Mouse (Mus musculus): ENCODE measurements around the gene Anapc11.
"Not testable (repeated sequence)": the region's sequence is repeated elsewhere in the genome, so short reads cannot be mapped to it uniquely, and the experiment has no call there.

Anapc11 gene

DNA sequence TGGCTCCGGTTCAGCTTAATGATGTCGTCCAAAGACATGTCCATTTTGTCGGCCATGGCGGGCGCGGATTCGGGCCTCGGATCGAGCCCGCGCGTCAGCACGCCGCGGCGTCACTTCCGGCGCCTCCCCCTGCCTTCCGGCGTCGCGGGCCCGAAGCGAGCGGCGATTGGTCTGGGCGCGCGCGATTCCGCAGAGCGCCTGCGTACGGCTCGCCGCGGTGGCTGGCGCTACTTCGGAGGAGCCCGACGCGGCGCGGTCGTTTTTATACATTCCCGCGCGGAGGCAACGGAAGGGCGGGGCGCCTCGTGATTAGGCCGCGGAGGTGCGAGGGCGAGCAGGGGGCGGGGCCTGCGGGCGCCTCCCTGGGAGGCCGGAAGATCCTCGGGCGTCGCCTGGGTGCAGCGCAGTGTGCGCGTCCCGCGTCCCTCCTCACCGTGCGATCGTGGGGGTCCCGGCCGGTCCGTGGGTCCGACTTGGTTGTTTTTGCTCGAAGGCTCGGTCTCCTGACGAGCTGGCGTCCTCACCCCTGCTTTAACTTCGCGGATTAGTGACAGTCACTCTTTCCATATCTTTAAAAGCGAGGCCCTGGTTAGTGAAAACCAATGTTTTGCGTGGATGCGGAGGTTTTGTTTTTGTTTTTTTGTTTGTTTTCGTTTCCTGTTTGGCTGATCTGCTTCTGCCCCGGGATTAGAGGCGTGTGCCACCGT is at the start of gene Anapc11, which contains the start of gene Alyref:
TSS of gene Anapc11 (plus strand) at position 139 of the 707 bp plus-strand sequence.
TSS of gene Alyref (minus strand) at position 83 of the 707 bp plus-strand sequence.
- peak; percentile 99 for ATAC-seq (ENCODE audit: low TSS enrichment)

DNA sequence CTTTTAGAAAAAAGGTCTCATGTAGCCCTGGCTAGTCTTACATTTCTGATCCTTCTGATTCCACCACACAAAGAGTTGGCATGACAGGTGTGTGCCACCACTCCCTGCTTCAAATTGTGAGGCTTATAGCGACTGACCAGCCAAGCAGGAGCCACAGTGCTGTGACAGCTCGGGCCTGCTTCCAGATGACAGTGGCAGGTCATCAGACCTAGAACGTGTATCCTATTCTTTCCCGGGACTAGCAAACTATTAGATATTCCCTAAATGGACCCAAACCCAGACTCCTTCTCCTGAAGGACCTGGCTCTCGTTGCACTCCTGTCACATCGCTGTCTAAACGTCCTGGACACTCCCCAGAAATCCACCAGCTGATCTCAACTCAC is 49.4 kb upstream of the Anapc11 start:
- no peak for ATAC-seq (ENCODE audit: low TSS enrichment)

DNA sequence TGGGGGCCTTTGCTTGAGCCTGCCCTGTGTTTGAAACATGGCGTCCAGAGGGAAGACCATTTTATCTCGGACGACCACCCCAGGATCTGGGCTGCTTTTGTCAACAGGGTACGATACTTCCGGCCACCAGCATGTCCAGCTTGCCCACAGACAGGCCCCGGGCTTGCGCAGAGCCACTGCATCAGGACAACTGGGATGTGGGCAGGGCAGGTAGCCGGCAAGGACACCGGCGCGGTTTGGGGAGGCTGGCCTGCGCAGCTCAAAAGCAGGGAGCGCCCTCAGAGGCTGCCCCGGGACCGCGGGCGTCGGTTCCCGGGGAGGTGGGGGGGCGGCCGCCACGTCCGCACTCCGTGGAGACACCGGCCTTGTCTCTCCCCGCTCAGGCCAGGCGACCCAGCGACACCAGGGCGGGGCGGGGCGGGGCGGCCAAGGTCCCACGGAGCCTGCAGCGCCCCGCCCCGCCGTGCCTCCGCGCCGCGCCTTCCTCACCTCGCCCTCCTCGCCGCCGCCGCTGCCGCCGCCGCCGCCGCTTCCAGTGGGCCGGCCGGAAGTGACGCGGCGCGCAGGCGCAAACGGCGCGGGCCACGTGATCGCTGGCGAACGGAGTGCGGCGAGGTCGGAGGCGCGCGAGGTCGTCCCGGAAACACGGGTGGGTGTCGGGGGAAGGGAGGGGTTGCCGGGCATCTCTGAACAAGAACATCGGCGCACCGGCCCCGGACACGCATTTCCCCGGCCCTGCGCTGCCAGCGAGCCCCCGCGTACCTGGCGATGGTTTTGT is 48.9 kb upstream of the Anapc11 start, which contains the start of gene Mcrip1:
TSS of gene Mcrip1 (minus strand) at position 560 of the 778 bp plus-strand sequence.
- ATAC-seq (ENCODE audit: low TSS enrichment), result peak; percentile 87

DNA sequence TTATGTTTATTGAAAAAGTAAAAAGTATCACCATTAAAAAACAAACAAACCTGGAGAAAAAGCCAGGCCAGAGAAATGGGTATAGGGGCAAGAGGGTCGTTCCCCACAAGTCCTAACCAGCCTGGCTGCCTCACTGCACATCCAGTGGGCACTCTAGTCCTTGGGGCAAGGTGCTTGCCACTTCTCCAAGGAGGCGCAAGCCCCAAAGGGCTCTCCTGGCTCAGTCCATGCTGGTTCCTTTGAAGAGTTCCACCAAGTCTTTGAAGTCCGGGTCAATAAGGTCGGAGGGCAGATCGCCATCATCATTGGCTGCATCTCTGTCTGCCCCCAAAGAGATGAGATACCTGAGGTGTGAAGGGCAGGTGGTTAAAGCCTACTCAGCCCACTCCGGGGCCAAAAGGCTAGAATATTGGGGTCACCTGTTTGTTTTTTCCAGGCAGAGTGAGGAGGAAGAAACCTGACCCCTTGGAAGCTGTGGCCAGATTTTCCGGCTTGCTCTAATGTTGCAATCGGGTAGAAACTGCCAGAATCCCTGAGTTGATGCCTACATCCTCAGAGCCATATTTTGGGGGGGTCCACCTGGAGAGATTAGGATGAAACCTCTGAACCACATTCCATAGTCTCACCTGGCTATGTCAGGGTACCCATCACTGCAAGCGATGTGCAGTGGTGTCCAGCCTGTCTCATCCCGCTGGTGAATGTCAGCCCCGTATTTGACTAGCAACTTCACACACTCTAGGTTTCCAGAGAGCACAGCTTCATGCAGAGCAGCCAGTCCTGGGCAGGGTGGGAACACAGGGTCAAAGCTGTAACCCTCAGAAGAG is 48.0 kb upstream of the Anapc11 start:
- ATAC-seq (ENCODE audit: low TSS enrichment), result no peak

DNA sequence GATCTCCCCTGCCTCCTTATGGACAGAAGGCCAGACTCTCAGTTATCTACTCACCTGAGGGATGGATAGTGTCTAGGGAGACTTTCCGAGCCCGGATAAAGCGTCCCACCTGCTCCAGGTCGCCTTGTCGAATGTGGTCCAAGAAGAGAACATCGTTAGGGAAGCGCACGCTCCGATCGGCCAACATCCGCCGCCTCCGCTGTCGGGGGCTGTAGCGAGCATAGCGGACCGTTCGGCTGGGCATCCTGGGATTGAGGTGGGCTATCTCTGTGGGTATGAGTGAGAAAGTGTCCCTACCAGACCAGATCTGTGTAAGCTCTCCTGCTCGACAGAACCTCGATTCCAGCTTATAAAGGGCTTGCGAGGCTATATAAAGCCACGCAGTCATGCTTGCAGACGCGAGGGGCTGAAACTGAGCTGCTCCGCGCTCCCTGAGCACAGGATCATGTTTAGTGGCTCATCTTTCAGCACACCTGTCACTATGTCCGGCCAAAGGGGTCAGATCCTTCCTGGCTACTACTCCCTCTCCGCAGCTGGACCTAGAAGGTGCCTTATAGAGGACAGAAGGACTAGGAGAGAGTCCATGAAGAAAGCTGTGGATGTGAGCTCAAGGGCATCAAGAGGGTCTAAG is 47.3 kb upstream of the Anapc11 start, which contains the start of gene Ppp1r27:
TSS of gene Ppp1r27 (minus strand) at position 323 of the 631 bp plus-strand sequence.
- ATAC-seq (ENCODE audit: low TSS enrichment), result no peak

DNA sequence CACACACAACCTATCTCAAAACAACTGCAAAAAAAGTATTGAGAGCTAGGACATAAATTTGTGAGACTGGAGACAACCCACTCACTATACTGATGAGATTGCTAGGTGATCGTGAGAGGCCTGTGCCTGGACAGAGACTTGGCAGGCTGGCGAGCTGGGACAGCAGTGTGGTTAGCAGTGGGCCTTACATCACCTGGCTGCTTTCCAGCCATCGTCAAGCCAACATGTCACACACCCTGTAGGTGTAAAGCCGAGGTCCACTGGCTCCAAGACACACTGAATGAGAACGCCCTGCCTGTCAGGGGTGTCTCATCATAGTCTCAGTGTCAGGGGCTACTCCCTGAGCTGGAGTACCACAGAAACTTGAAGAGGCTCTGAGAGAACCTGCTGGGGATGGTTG is 45.5 kb upstream of the Anapc11 start:
- no peak for ATAC-seq (ENCODE audit: low TSS enrichment)

DNA sequence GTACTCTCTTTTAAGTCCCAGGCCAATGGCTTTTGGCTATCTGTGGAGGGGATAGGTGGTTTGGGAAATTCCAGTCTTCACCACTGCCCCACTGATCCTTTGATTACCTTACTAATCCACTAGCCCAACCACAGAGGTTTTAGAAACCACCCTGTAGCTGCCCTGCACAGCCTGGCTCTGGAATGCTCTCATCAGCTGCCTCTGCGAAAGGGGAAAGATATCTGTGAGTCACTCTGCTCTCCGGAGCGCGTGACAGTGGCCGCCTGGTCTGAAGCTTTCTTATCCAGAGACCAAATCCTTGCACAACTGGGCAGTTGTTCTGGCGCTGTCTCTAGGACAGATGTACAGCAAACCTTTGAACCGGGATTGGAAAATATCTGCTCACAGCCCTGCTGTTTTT is 43.4 kb upstream of the Anapc11 start:
- ATAC-seq (ENCODE audit: low TSS enrichment), result no peak

DNA sequence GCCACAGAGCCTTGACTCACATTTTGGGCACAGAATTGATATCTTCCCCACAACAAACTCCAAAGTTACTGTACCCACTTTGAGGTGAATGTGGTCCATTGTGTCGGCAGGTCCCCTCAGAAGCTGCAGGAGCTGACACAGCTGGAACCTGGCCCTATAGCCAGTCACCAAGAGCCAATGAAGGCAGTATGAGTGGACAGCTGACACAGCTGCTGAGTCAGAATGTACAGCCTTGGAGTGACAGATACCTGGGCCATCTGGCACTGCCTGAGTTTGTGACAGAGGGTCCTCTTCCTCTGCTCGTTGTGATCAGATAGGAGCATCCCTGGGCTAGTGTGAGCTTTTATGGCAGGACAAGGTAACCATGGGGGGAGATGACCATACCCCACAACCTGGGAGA is 43.0 kb upstream of the Anapc11 start:
- ATAC-seq (ENCODE audit: low TSS enrichment), result no peak

DNA sequence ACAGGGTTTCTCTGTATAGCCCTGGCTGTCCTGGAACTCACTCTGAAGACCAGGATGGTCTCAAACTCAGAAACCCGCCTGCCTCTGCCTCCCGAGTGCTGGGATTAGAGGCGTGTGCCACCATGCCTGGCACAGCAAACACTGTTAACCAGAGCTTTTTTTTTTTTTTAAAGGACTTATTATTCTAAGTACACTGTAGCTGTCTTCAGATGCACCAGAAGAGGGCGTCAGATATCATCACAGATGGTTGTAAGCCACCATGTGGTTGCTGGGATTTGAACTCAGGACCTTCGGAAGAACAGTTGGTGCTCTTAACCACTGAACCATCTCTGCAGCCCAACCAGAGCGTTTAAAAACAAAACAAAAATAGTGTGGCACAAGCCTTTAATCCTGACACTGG is 39.4 kb upstream of the Anapc11 start:
- not testable (repeated sequence) for ATAC-seq (ENCODE audit: low TSS enrichment)

DNA sequence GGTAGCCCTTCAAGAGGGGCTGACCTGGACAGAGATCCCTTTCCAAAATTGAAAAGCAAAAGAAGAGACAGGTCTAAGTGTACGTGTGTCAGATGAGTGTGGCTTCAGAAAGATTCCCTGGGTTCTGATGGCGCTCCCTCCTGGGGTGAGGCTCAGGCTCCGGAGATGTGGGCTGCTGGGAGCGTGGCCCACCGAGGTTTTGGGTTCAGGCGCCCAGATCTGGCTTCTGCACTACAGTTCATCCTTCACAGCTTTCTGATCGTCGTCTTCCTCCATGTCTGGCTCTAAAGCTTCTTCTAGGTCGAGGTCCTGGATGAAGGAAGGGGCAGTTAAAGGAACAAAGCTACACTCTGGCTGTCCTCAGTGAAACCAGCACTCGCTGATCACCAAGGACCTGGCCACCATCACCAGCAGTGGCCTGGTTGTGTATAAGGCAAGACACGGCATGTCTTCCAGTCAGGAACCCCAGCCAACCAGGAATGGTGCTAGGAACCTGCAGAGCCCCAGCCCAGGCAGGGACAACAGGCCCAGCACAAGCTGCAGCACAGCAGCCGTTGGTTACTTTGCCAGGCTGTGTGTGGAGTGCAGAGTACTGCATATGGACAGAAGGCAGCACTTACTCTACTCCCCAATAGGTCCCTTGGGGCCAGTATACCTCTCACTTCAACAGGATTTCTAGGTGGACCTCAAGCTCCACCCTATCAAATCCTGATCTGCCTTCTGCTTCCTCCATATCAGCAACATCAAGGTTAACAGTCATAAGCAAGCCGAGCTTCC is 37.1 kb upstream of the Anapc11 start:
- no peak for ATAC-seq (ENCODE audit: low TSS enrichment)

DNA sequence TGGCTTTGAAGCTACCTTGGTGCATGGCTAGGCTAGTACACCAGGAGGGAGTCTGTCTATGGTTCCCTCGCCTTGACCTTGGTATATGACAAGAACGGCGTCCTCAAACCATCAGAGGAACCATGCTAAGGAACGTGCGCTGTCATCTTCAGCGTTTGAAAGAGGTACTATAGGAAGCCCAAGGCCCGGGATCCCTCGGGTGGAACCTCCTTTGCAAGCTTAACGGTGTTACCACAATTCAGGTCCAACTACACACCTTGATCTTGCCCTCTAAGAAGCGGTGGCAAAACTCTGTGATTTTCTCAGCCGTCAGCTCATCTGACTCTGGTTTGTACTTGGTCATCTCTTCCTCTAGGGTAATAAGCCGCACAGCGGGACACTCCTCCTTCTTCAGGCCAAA is 35.3 kb upstream of the Anapc11 start:
- no peak for ATAC-seq (ENCODE audit: low TSS enrichment)

DNA sequence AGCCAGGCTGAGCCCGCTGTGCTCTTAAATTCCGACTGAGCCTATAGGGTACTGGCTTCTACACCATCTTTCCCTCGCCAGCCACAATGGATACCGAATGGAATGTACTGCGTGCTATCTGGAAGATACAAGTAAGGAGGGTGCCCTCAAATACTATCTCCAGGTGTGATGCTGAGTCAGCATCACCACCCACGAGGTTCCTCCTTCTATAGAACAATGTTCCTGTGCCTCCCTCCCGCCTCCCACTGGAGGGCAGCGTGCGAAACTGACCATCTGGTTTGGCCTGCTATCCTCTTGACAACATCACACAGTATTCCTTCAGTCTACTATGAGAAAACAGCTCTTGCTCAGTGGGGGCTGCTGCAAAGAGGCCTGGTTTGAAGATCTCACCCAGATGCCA is 33.1 kb upstream of the Anapc11 start:
- ATAC-seq (ENCODE audit: low TSS enrichment), result no peak; the same call in 1 of the 2 replicates

DNA sequence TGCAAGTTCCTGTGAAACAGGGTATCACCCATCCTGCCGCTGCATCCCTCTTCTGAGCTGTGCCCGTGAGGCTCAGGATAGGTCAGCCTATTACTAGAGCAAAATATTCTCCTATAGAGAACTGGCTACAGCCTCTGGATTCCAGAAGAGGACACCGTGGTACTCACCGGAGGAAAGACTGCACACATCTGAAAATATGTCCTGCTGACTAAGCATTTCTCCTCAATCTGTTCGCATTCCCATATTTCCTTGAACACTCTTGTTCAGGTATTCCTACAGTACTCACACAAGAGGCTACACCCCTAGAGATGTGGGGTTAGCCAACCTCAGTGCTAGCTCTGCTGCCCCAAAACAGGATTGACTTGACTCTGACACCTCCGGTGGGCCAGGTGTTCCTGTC is 29.9 kb upstream of the Anapc11 start:
- no peak for ATAC-seq (ENCODE audit: low TSS enrichment)

DNA sequence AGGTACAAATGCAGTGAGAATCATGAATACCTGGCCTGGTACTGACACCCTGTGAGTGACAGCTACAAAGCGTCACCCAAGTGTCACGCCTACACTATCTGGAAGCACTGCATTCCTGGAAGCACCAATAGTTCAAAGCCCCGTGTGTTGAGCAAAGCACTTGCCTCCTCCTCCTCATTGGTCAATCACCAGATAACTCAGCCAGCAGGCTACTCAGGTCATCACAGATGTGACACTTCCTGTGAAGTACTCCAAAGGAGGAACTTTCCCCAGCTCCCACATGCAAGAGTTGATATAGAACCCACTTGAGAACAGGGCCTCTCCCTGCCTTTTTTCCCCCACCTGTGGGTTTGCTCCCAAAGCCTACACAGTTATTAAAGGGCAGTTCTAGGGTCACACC is 27.1 kb upstream of the Anapc11 start:
- no peak for ATAC-seq (ENCODE audit: low TSS enrichment)

DNA sequence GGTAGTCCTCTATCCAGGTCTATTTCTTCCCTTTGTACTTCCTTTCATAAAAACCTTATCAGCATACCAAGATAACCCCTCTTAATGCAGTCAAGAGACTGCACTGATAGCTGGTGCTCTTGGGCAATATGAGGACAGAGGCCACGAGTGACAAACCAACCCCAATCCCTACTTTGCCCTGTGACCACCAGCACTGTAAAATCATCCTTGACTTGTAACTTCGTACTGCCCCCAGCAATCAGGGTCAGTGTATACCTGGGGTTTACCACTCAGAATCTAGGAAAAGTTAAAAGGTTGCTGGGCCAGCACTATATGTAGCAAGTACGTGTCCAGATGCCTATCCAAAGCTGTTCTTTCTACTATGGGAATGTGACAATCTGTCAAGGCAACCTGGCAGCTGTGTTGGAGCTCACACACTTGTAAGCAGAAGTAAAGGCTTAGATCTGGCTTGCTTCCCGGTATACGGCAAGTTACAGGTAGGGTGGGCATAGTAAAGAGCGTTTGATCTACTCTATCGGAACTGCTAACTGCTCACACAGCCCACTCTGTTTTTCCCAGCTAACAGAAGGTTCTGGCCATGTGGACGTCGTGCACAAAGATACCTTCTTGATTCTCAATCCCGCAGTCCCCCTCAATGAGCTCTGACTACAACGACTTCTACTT is 26.3 kb upstream of the Anapc11 start:
- no peak for ATAC-seq (ENCODE audit: low TSS enrichment)

DNA sequence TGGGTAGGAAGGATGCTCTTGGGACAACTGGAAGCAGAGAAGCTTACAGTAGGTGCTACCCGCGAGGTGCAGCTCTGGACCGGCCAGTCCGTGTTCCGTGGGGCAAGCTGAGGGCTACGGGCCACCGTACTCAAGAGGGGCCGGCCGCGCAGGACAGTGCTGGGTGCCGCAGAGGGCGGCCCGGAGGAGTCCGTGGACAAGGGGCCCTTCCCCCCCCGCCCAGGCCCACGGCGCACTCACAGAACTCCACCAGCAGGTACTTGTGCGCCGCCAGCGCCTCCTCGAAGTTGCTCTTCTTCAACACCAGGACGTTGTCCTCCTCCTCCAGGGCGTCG is 25.8 kb upstream of the Anapc11 start:
- peak; percentile 21; the same call in 1 of the 2 replicates for ATAC-seq (ENCODE audit: low TSS enrichment)

DNA sequence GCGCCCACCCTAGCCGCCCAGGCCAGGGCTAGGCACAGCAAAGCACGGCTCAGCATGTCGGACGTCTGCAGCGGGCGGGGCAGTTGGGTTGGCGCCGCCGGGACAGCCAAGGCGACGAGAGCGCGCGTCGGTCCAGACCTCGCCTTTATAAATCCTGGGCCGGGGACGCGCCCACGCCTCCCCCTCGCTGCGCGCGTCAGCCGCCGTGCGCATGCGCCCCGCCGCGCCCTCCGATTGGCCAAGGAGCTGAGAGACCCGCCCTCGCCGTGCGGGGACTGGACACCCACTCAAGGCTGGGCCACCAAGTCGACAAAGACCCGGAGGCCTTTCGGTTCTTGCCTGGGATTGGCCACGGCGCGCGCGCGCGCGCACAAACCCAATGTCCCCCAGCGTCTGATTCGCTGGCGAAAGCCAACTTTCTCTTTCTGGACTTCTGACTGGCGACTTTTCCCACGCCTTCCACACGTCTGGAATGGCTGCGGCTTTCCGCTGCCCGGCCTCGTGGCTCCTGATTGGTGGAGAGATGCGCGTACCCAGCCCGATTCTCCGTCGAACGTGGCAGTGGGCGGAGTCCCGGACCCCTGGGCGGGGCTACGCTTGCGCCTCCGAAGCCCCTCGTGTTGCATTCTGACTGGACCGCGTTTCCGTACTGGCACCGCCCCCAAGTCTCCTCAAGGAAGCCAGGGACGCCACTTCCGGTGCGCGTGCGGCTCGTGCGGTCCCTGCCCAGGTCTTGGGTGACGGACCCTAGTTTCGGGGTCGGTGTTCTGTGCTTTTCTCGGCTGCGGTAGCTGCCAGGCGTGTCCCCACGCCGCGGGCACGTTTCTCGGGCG is 25.3 kb upstream of the Anapc11 start, which contains the start of gene P4hb:
TSS of gene P4hb (minus strand) at position 502 of the 833 bp plus-strand sequence.
- ATAC-seq (ENCODE audit: low TSS enrichment), result peak; percentile 92

DNA sequence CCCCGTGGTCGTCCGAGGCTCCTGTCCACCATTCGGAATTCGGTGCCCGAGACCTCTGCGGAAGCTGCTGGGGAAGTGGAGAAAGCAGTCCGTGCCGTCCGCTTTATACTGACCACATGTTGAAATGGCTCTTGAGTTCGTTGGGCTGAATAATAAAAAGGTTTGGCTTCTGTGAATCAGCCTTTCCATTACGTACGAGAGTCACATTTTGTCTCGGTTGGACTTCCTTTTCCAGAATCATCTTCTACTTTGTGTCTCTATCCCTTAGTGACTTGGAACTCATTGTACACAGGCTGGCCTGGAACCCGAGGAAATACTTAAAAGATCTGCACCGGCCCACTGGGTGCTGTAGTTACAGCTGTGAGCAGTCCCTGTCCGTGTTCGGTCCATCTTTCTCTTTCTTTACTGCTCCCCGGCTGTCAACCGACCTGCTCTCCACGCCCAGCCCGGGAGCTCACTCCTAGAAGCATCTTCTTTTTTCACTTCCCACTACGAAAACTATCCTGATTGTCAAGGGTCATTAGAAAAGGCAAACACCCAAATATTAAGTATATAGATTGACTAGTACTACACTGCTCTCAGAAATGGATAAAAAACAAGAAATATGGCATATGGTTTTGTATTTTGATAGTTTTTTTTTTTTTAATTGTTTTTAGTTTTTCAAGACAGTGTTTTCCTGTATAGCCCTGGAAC is 24.5 kb upstream of the Anapc11 start:
- peak; percentile 7; the same call in 1 of the 2 replicates for ATAC-seq (ENCODE audit: low TSS enrichment)

DNA sequence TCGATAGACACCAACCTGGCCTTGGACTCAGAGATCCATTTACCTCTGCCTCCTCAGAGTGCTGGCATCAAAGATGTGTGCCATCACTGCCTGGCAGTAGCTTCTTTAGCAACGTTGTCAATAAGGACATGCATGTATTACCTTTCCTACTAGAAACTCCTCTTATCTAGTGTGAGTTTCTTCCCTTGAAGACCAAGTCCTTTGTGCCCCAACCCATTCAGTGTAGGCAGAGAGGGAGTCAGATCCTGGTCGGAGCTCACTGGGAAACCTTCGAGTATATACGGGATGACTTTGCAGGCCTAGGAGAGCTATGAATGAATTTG is 24.0 kb upstream of the Anapc11 start:
- no peak for ATAC-seq (ENCODE audit: low TSS enrichment)
